Comparison of ENCODE assay signal across 9 mouse cellular contexts in genomic region chr17:34128264-34128937, GRCm38 (mm10). TPM values are rescaled to one million over a fixed set of nuclear protein-coding genes. Genes with fewer than 3 reads are reported as not detected.
DNase-seq lines count a peak whose midpoint lies in the region; ATAC-seq and TF ChIP-seq lines count a peak whose summit lies in the region.
"Had no signal": no experiment of that assay in that cellular context is flagged by ENCODE, and none has a peak within 500 bp of the region (broad histone marks: within the 10 kb centered on the region; RNA-seq: fewer than 3 reads in every experiment).

No protein-coding gene starts in this region.

- peak overlapping the region; percentile 26 for H3K4me2 ChIP-seq in forebrain, embryonic 15.5 days (replicated peaks)

- no peaks in the 10 kb centered on the region for H3K9me3 ChIP-seq in forebrain, embryonic 15.5 days
- no peaks in the 10 kb centered on the region for H3K9me3 ChIP-seq in midbrain, embryonic 10.5 days (replicated peaks)

- TF ChIP-seq CTCF in heart, adult 2 months (IDR thresholded peaks at IDR 0.05), result peak; percentile 41

- H3K9ac ChIP-seq in heart, adult 2 months (ENCODE audit: low read depth, low read length), result no peak overlapping the region
- 0 out of 2 replicates have a peak overlapping the region, but pooled peaks have one; percentile 3 for H3K9ac ChIP-seq in forebrain, embryonic 15.5 days (replicated peaks)

- no peak for TF ChIP-seq POLR2A in heart, adult 2 months (IDR thresholded peaks at IDR 0.05; ENCODE audit: insufficient read depth, low read depth, low read length)

- intact Hi-C loops in heart, adult 2 months (cut with DNase I), result no loop called here

- TF ChIP-seq EP300 in heart, adult 2 months (IDR thresholded peaks at IDR 0.05; ENCODE audit: insufficient read depth, low read depth, low read length), result no peak

- no peaks in the 10 kb centered on the region for H3K79me2 ChIP-seq in heart, adult 2 months (replicated peaks; ENCODE audit: control insufficient read depth, insufficient read depth, low read length)

- H3K27me3 ChIP-seq in heart, adult 2 months (ENCODE audit: control insufficient read depth, insufficient read depth, low read length), result no peaks in the 10 kb centered on the region
- no peaks in the 10 kb centered on the region for H3K27me3 ChIP-seq in forebrain, embryonic 15.5 days
- H3K27me3 ChIP-seq in midbrain, embryonic 10.5 days (ENCODE audit: low read depth, poor library complexity, severe bottlenecking), result peaks cover 26% of the 10 kb centered on the region

- ATAC-seq in forebrain, embryonic 15.5 days (replicated peaks), result 0 out of 2 replicates have a peak, but pooled peaks have one; percentile 57

- DNase-seq in heart, adult 2 months, result no peak
- no peak for DNase-seq in heart, adult 18-20 months
- peak; percentile 78 for DNase-seq in CD4-positive, CD25-positive, alpha-beta regulatory T cell, adult 2 months (ENCODE audit: low read depth, low spot score)
- no peak for DNase-seq in midbrain, embryonic 10.5 days (ENCODE audit: low spot score)
- peak; percentile 60 for DNase-seq in thymus, postnatal 0 days (ENCODE audit: low spot score)
- DNase-seq in embryo, embryonic 10.5 days (ENCODE audit: low spot score), result no peak
- DNase-seq in urinary bladder, postnatal 10 days (ENCODE audit: low spot score), result no peak

- H3K4me1 ChIP-seq in heart, adult 2 months (ENCODE audit: control insufficient read depth, insufficient read depth, low read length), result peaks cover 13% of the 10 kb centered on the region
- H3K4me1 ChIP-seq in forebrain, embryonic 15.5 days, result peaks cover 38% of the 10 kb centered on the region
- H3K4me1 ChIP-seq in midbrain, embryonic 10.5 days, result peaks cover 43% of the 10 kb centered on the region

- no peaks in the 10 kb centered on the region for H3K36me3 ChIP-seq in heart, adult 2 months (ENCODE audit: control insufficient read depth, insufficient read depth, low read length)
- no peaks in the 10 kb centered on the region for H3K36me3 ChIP-seq in forebrain, embryonic 15.5 days
- H3K36me3 ChIP-seq in midbrain, embryonic 10.5 days, result peaks cover 8% of the 10 kb centered on the region; the same call in 1 of the 2 replicates

- H3K27ac ChIP-seq in heart, adult 2 months, result no peak overlapping the region
- H3K27ac ChIP-seq in forebrain, embryonic 15.5 days (replicated peaks), result peak overlapping the region; percentile 60
- H3K27ac ChIP-seq in midbrain, embryonic 10.5 days (replicated peaks), result peak overlapping the region; percentile 52; the same call in 1 of the 2 replicates

- no peak overlapping the region for H3K4me3 ChIP-seq in heart, adult 2 months
- H3K4me3 ChIP-seq in forebrain, embryonic 15.5 days, result peak overlapping the region; percentile 12
- peak overlapping the region; percentile 34; the same call in 1 of the 2 replicates for H3K4me3 ChIP-seq in midbrain, embryonic 10.5 days

- 43% methylated on average over 13 of the region's 13 CpGs for WGBS in heart, adult 2 months
- 22% methylated on average over 13 of the region's 13 CpGs for WGBS in forebrain, embryonic 15.5 days
- WGBS in midbrain, embryonic 10.5 days, result 25% methylated on average over 13 of the region's 13 CpGs

RNA-seq across cellular contexts. Expression of gene Brd2, which starts 6.0 kb away (rescaled TPM):
- 10 to 100 TPM; 67.6 to 71.1 TPM for total RNA-seq in heart, adult 2 months (2021)
- 78.9 and 118 TPM in 2 replicates for polyA plus RNA-seq in heart, adult 2 months (2012; rRNA removed)
- 10 to 100 TPM; 64.5 to 79.0 TPM for total RNA-seq in heart, adult 18-20 months (2021)
- polyA plus RNA-seq in forebrain, embryonic 15.5 days (2015; fragmentation: Nextera tagmentation; extraction: Ambion mirVana), result 132 and 133 TPM in 2 replicates
- 126 and 137 TPM in 2 replicates for polyA plus RNA-seq in midbrain, embryonic 10.5 days (2016; fragmentation: Nextera tagmentation; extraction: Ambion mirVana)
- polyA plus RNA-seq in thymus, postnatal 0 days (2015; fragmentation: Nextera tagmentation; extraction: Ambion mirVana), result 98.3 and 107 TPM in 2 replicates

RNA-seq across cellular contexts. Expression of gene H2-DMa, which starts 9.1 kb away (rescaled TPM):
- 1 to 10 TPM; 4.0 to 7.5 TPM for total RNA-seq in heart, adult 2 months (2021)
- 12.2 and 21.3 TPM in 2 replicates for polyA plus RNA-seq in heart, adult 2 months (2012; rRNA removed)
- total RNA-seq in heart, adult 18-20 months (2021), result 1 to 10 TPM; 5.9 to 7.2 TPM
- 12.9 and 13.0 TPM in 2 replicates for polyA plus RNA-seq in forebrain, embryonic 15.5 days (2015; fragmentation: Nextera tagmentation; extraction: Ambion mirVana)
- 6.4 and 9.5 TPM in 2 replicates for polyA plus RNA-seq in midbrain, embryonic 10.5 days (2016; fragmentation: Nextera tagmentation; extraction: Ambion mirVana)
- polyA plus RNA-seq in thymus, postnatal 0 days (2015; fragmentation: Nextera tagmentation; extraction: Ambion mirVana), result 113 and 114 TPM in 2 replicates

RNA-seq across cellular contexts. Expression of gene H2-DMb2, which starts 14.7 kb away (rescaled TPM):
- 1 to 10 TPM; 2.1 to 2.3 TPM for total RNA-seq in heart, adult 2 months (2021)
- 2.3 and 7.6 TPM in 2 replicates for polyA plus RNA-seq in heart, adult 2 months (2012; rRNA removed)
- total RNA-seq in heart, adult 18-20 months (2021), result 1 to 10 TPM; 2.0 to 7.5 TPM
- polyA plus RNA-seq in forebrain, embryonic 15.5 days (2015; fragmentation: Nextera tagmentation; extraction: Ambion mirVana), result 1.0 and 1.4 TPM in 2 replicates
- 0.12 TPM in 1 of 2 replicates, not detected in the other for polyA plus RNA-seq in midbrain, embryonic 10.5 days (2016; fragmentation: Nextera tagmentation; extraction: Ambion mirVana)
- polyA plus RNA-seq in thymus, postnatal 0 days (2015; fragmentation: Nextera tagmentation; extraction: Ambion mirVana), result 57.8 and 62.9 TPM in 2 replicates

RNA-seq across cellular contexts. Expression of gene H2-DMb1, which starts 24.5 kb away (rescaled TPM):
- 1 to 10 TPM; 1.6 to 2.2 TPM for total RNA-seq in heart, adult 2 months (2021)
- 8.9 and 19.1 TPM in 2 replicates for polyA plus RNA-seq in heart, adult 2 months (2012; rRNA removed)
- total RNA-seq in heart, adult 18-20 months (2021), result 1 to 10 TPM; 3.0 to 3.9 TPM
- 0.88 and 0.91 TPM in 2 replicates for polyA plus RNA-seq in forebrain, embryonic 15.5 days (2015; fragmentation: Nextera tagmentation; extraction: Ambion mirVana)
- polyA plus RNA-seq in midbrain, embryonic 10.5 days (2016; fragmentation: Nextera tagmentation; extraction: Ambion mirVana), result 0.39 TPM in 1 of 2 replicates, not detected in the other
- polyA plus RNA-seq in thymus, postnatal 0 days (2015; fragmentation: Nextera tagmentation; extraction: Ambion mirVana), result 39.8 and 42.2 TPM in 2 replicates

RNA-seq across cellular contexts. Expression of gene H2-Oa, which starts 36.3 kb away (rescaled TPM):
- under 1 TPM; 0.20 to 0.29 TPM for total RNA-seq in heart, adult 2 months (2021)
- 0.79 and 3.2 TPM in 2 replicates for polyA plus RNA-seq in heart, adult 2 months (2012; rRNA removed)
- total RNA-seq in heart, adult 18-20 months (2021), result 1 to 10 TPM in 1 of 2 experiments, not detected in 1; 1.6 TPM
- polyA plus RNA-seq in forebrain, embryonic 15.5 days (2015; fragmentation: Nextera tagmentation; extraction: Ambion mirVana), result 0.15 TPM in 1 of 2 replicates, not detected in the other
- 0.37 and 0.50 TPM in 2 replicates for polyA plus RNA-seq in midbrain, embryonic 10.5 days (2016; fragmentation: Nextera tagmentation; extraction: Ambion mirVana)
- 55.0 and 57.1 TPM in 2 replicates for polyA plus RNA-seq in thymus, postnatal 0 days (2015; fragmentation: Nextera tagmentation; extraction: Ambion mirVana)
- polyA plus RNA-seq: neural tube, embryonic 14.5 days had no signal

Comparison
In these comparisons a context has a peak if more than half of its experiments do, and no peak if none do; other contexts are left out.
1. DNase-seq: peak in CD4-positive, CD25-positive, alpha-beta regulatory T cell, adult 2 months (single experiment) and thymus, postnatal 0 days (single experiment); none in heart, adult 2 months (0 of 2), heart, adult 18-20 months (0 of 2), midbrain, embryonic 10.5 days (single experiment), embryo, embryonic 10.5 days (single experiment) and urinary bladder, postnatal 10 days (single experiment).